Mouse (Mus musculus) ES-Bruce4 (cell line): Measurements from ENCODE around the gene Pdgfb. TPM values are rescaled to one million over a fixed set of nuclear protein-coding genes. Genes with fewer than 3 reads are reported as not detected.

Source experiments
- H3K27ac ChIP-seq: 2 replicates; pipeline ENCODE4 v1.5.1; 2012; ENCODE audit warnings: low read length, inconsistent platforms; ENCODE audit not compliant: insufficient read depth
- H3K27me3 ChIP-seq: 2 replicates; pipeline ENCODE4 v1.6.1; 2012; ENCODE audit warnings: mild to moderate bottlenecking, low read length, inconsistent platforms; ENCODE audit not compliant: control insufficient read depth, poor library complexity, insufficient read depth, severe bottlenecking
- H3K36me3 ChIP-seq: 2 replicates; pipeline ENCODE4 v1.6.1; 2012; ENCODE audit warnings: inconsistent platforms, mild to moderate bottlenecking, low read length, moderate library complexity; ENCODE audit not compliant: control insufficient read depth, poor library complexity, insufficient read depth, severe bottlenecking
- H3K4me1 ChIP-seq: one replicate; pipeline ENCODE4 v1.8.1; 2011; ENCODE audit warnings: low read length; ENCODE audit not compliant: control insufficient read depth, insufficient read depth
- H3K4me3 ChIP-seq: 2 replicates; pipeline ENCODE4 v1.5.1; 2011; ENCODE audit warnings: low read depth, mild to moderate bottlenecking, low read length
- H3K9ac ChIP-seq: 2 replicates; pipeline ENCODE4 v1.6.1; 2012; ENCODE audit warnings: low read depth, mild to moderate bottlenecking, inconsistent platforms; ENCODE audit not compliant: poor library complexity, severe bottlenecking
- H3K9me3 ChIP-seq: replicated peaks from 2 replicates; pipeline ENCODE4 v1.6.1; 2012; ENCODE audit warnings: mild to moderate bottlenecking, low read length, inconsistent platforms; ENCODE audit not compliant: control insufficient read depth, poor library complexity, insufficient read depth, severe bottlenecking
- CTCF ChIP-seq: IDR thresholded peaks from one replicate; pipeline ENCODE4 v1.8.1; 2011; ENCODE audit warnings: low read depth, low read length
- EP300 ChIP-seq: IDR thresholded peaks from 2 replicates; pipeline ENCODE4 v1.6.1; 2011; ENCODE audit warnings: low read depth, low read length; ENCODE audit not compliant: insufficient read depth
- POLR2A ChIP-seq: IDR thresholded peaks from one replicate; pipeline ENCODE4 v1.8.1; 2011; ENCODE audit warnings: low read length; ENCODE audit not compliant: insufficient read depth
- polyA plus RNA-seq: library from polyadenylated mRNA; stranded (reverse); fragments of >200 nt; gene quantifications from 2 replicates; pipeline ENCODE4 v1.2.4, GENCODE M21; 2011; ENCODE audit warnings: low read depth; ENCODE audit not compliant: missing spikeins, insufficient read depth, insufficient read length

Pdgfb gene
- polyA plus RNA-seq, 1 experiment = 17.1 TPM

- no peak overlapping the region for H3K27ac ChIP-seq
Observed at GRCm38 (mm10) chr15:80000694-80001093, 14.1 kb downstream of the Pdgfb start.

GRCm38 (mm10) chr15:79997988-79998387 is 16.8 kb downstream of the Pdgfb start:
- TF ChIP-seq CTCF = no peak
- TF ChIP-seq EP300 = no peak
- TF ChIP-seq POLR2A = no peak
- Histone ChIP-seq H3K9ac (no peak overlapping the region), H3K27me3 (no peaks in the 10 kb centered on the region)

More at GRCm38 (mm10) chr15:80000694-80001093, 14.1 kb downstream of the Pdgfb start:
- H3K9me3 ChIP-seq = no peaks in the 10 kb centered on the region
- no peak for TF ChIP-seq POLR2A
- TF ChIP-seq EP300 = no peak
- no peak for TF ChIP-seq CTCF
- no peak overlapping the region for H3K4me3 ChIP-seq
- H3K36me3 ChIP-seq = no peaks in the 10 kb centered on the region
- peaks cover 4% of the 10 kb centered on the region for H3K4me1 ChIP-seq
- H3K9ac ChIP-seq = no peak overlapping the region
- H3K27me3 ChIP-seq = no peaks in the 10 kb centered on the region

GRCm38 (mm10) chr15:79996781-79997180 is 18.0 kb downstream of the Pdgfb start:
- Histone ChIP-seq H3K4me1 (no peaks in the 10 kb centered on the region), H3K9ac (no peak overlapping the region), H3K27ac (no peak overlapping the region), H3K4me3 (no peak overlapping the region), H3K9me3 (no peaks in the 10 kb centered on the region), H3K27me3 (no peaks in the 10 kb centered on the region), H3K36me3 (no peaks in the 10 kb centered on the region)
- TF ChIP-seq POLR2A = no peak
- no peak for TF ChIP-seq CTCF
- no peak for TF ChIP-seq EP300

More at GRCm38 (mm10) chr15:79997988-79998387, 16.8 kb downstream of the Pdgfb start:
- no peak overlapping the region for H3K4me3 ChIP-seq
- no peaks in the 10 kb centered on the region for H3K4me1 ChIP-seq
- no peaks in the 10 kb centered on the region for H3K9me3 ChIP-seq
- no peak overlapping the region for H3K27ac ChIP-seq
- H3K36me3 ChIP-seq = no peaks in the 10 kb centered on the region

GRCm38 (mm10) chr15:79995552-79995951 is 19.2 kb downstream of the Pdgfb start:
- H3K9me3 ChIP-seq = no peaks in the 10 kb centered on the region
- H3K9ac ChIP-seq = no peak overlapping the region
- TF ChIP-seq EP300 = no peak
- TF ChIP-seq CTCF = no peak
- no peak for TF ChIP-seq POLR2A
- H3K4me3 ChIP-seq = no peak overlapping the region
- no peaks in the 10 kb centered on the region for H3K4me1 ChIP-seq
- H3K27ac ChIP-seq = no peak overlapping the region
- no peaks in the 10 kb centered on the region for H3K27me3 ChIP-seq
- no peaks in the 10 kb centered on the region for H3K36me3 ChIP-seq

GRCm38 (mm10) chr15:79994566-79994965 is 20.2 kb downstream of the Pdgfb start:
- no peak overlapping the region for H3K9ac ChIP-seq

GRCm38 (mm10) chr15:79986182-79986581 is 28.6 kb downstream of the Pdgfb start:
- Histone ChIP-seq H3K4me3 (no peak overlapping the region), H3K27ac (no peak overlapping the region), H3K9ac (no peak overlapping the region), H3K36me3 (no peaks in the 10 kb centered on the region), H3K27me3 (no peaks in the 10 kb centered on the region), H3K9me3 (no peaks in the 10 kb centered on the region), H3K4me1 (peaks cover 4% of the 10 kb centered on the region)
- 0 out of 2 replicates have a peak, but pooled peaks have one; percentile 11 for TF ChIP-seq EP300
- no peak for TF ChIP-seq POLR2A

More at GRCm38 (mm10) chr15:79994566-79994965, 20.2 kb downstream of the Pdgfb start:
- Histone ChIP-seq H3K27ac (no peak overlapping the region), H3K4me3 (no peak overlapping the region), H3K4me1 (no peaks in the 10 kb centered on the region), H3K36me3 (no peaks in the 10 kb centered on the region), H3K27me3 (no peaks in the 10 kb centered on the region), H3K9me3 (no peaks in the 10 kb centered on the region)
- TF ChIP-seq POLR2A (no peak), EP300 (no peak), CTCF (no peak)
